Mouse (Mus musculus) liver, embryonic 14.5 days (tissue): Measurements from ENCODE around the gene Nrxn3.

Experiments used
- CTCF ChIP-seq: IDR thresholded peaks from 2 replicates; pipeline ENCODE4 v1.5.1; 2016; ENCODE audit warnings: antibody characterized with exemption, low read depth, control low read depth
- EP300 ChIP-seq: IDR thresholded peaks from 2 replicates; pipeline ENCODE4 v1.6.1; 2016; ENCODE audit warnings: antibody characterized with exemption, low read depth

DNA sequence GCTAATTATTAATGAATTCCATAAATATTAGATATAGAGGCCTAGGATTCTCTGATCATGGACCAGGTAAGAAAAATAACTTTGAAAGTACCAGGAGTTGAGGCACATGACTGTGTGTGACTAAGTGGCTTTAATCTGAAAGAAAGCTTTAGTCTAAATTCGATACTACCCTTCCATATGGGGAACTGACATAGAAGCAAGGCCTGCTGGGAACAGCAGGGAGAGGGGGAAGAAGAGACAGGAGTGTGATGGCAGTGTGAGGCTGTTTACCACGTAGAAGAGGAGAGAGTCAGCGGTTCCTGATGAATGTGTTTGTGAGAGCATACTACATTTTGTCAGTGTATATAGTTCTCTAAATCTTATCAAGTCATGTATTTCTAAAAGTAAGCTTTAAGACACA lies 202.2 kb downstream of the Nrxn3 start:
- TF ChIP-seq CTCF (no peak), EP300 (no peak)
